Mouse (Mus musculus) thymus, postnatal 0 days (tissue): ENCODE measurements around the gene Mks1. TPM values are rescaled to one million over a fixed set of nuclear protein-coding genes. Genes with fewer than 3 reads are reported as not detected.
"Not testable (repeated sequence)": the region's sequence is repeated elsewhere in the genome, so short reads cannot be mapped to it uniquely, and the experiment has no call there.

Experiments used
- DNase-seq: peaks from one replicate; pipeline ENCODE4 v3.0.0-alpha.2; 2015; ENCODE audit warnings: low spot score
- polyA plus RNA-seq: library from polyadenylated mRNA; unstranded; fragments of >200 nt; fragmentation: Nextera tagmentation; extraction: Ambion mirVana; gene quantifications from 2 replicates; pipeline ENCODE4 v1.2.1, GENCODE M21; 2015

Mks1 gene
- 4.9 and 6.7 TPM in 2 replicates for polyA plus RNA-seq

- peak; percentile 98 for DNase-seq
These were observed at the start of gene Mks1 for GRCm38 (mm10) chr11:87852690-87853596. Mks1 (plus strand) TSS chr11:87853215.

GRCm38 (mm10) chr11:87805448-87805847, 47.6 kb upstream of the Mks1 start:
- DNase-seq: peak; percentile 21

GRCm38 (mm10) chr11:87807433-87807832, 45.6 kb upstream of the Mks1 start:
- DNase-seq: no peak

GRCm38 (mm10) chr11:87808236-87808635, 44.8 kb upstream of the Mks1 start:
- DNase-seq: peak; percentile 23

GRCm38 (mm10) chr11:87811396-87811795, 41.6 kb upstream of the Mks1 start:
- no peak for DNase-seq

- no peak for DNase-seq
These were observed 38.2 kb upstream of the Mks1 start for GRCm38 (mm10) chr11:87814831-87815230.

GRCm38 (mm10) chr11:87816707-87817442, 36.1 kb upstream of the Mks1 start:
- peak; percentile 51 for DNase-seq

GRCm38 (mm10) chr11:87817443-87817773, 35.6 kb upstream of the Mks1 start:
- no peak for DNase-seq

- no peak for DNase-seq
These were observed 31.5 kb upstream of the Mks1 start for GRCm38 (mm10) chr11:87821502-87821901.

GRCm38 (mm10) chr11:87828239-87828900, 24.6 kb upstream of the Mks1 start, which contains the start of gene Lpo:
Lpo (minus strand) TSS chr11:87828289.
- no peak for DNase-seq

GRCm38 (mm10) chr11:87840676-87841075, 12.3 kb upstream of the Mks1 start:
- DNase-seq: no peak

- DNase-seq: no peak
These were observed 11.6 kb upstream of the Mks1 start for GRCm38 (mm10) chr11:87841436-87841835.

- DNase-seq: no peak
These were observed 5.9 kb upstream of the Mks1 start for GRCm38 (mm10) chr11:87846968-87847600.

GRCm38 (mm10) chr11:87847884-87848283, 5.1 kb upstream of the Mks1 start:
- no peak for DNase-seq

GRCm38 (mm10) chr11:87853597-87853954, 561 bp downstream of the Mks1 start:
- no peak for DNase-seq

GRCm38 (mm10) chr11:87854550-87854949, 1.5 kb downstream of the Mks1 start:
- DNase-seq: no peak

GRCm38 (mm10) chr11:87859273-87859672, 6.3 kb downstream of the Mks1 start:
- DNase-seq: no peak

GRCm38 (mm10) chr11:87860426-87860825, 7.4 kb downstream of the Mks1 start:
- DNase-seq: no peak

- DNase-seq: no peak
These were observed 9.8 kb downstream of the Mks1 start for GRCm38 (mm10) chr11:87862805-87863204.

- not testable (repeated sequence) for DNase-seq
These were observed 13.9 kb downstream of the Mks1 start for GRCm38 (mm10) chr11:87866891-87867290.

GRCm38 (mm10) chr11:87870096-87870495, 17.1 kb downstream of the Mks1 start:
- no peak for DNase-seq
